Mouse (Mus musculus) lung, postnatal 36 days (tissue): Measurements from ENCODE around the gene Ndufab1.
A peak's percentile ranks its signal among the peaks of the same experiment; 100 is the strongest.

Source experiments
- DNase-seq: peaks from one replicate; pipeline ENCODE4 v3.0.0; 2022; ENCODE audit warnings: mixed read lengths

Gene Ndufab1

DNA sequence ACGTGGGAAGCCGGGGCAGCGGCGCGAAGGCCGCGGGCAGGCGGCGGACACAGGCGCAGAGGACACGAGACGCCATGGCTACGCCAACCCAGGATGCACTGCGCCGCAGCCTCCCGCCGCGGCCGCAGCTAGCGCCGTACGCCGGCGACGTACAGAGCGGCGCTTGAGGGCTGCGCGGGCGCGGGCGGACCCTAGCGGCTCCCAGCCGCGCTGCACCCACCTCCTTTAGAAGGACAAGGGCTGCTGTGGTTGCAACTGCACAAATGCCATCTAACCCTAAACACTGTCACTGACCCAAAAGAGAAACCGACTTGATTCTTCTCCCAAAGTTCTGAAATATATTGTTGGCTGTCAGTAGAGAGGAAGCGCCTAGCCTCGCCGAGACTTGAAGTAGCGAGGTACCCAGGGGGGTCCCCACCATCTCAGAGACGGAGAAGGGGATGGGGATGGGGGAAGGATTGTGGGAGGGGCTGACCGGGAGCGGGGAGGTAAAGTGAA, at the start of gene Ndufab1:
Gene Ndufab1 (minus strand): TSS at position 140 of the 498 bp plus-strand sequence.
- peak; percentile 88 for DNase-seq

DNA sequence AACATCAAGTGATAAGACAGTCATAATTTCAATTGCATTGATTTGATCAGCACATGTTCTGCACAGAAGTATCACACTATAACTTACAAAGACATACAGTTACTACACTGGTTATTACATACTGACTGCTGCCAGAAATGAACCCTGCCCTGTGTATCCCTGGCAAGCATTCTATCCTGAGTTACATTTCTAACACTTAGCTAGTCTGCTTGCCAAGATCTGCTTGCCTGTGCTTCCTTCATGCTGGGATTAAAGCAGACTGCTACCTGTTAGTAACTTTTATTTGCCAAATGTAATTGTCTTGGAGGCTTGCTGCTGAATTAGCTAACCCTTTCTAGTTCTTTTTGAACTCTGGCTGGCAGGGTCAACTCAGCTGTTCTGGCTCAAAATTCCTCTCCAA, 39.3 kb upstream of the Ndufab1 start:
- no peak for DNase-seq

DNA sequence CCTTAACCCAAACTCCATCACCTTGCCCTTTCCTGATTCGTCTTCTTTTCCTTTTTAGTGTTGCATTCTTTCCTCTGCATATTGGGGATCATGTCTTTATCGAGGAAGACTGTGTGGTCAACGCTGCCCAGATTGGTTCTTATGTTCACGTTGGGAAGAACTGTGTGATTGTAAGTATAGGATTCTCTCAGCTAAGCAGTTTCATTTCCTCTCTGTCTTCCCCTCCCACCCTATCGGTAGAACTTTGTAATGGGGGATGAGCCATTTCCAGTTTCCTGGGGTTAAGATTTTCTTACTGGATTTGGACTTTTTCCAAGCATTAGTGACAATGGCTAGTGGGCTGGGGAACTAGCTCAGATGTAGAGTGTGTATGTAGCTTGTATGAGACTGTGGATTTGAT, 36.5 kb upstream of the Ndufab1 start:
- DNase-seq = no peak

DNA sequence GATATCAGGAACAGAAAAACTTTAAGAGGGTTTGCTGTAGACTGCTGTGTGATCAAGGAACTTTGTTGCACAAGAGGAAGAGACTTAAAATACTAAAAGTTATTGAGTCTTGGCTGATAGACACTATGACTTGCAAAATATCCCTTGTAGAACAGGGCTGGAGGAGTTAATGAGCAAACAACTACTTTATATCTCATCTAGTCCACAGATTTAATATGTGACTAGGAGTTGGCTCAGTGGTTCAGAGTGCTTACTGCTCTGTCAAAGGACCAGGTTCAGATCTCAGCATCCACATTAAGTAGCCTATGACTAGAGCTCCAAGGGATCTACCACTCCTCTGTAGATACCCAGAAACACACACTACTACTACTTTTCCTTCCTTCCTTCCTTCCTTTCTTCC, 35.4 kb upstream of the Ndufab1 start:
- no peak for DNase-seq

DNA sequence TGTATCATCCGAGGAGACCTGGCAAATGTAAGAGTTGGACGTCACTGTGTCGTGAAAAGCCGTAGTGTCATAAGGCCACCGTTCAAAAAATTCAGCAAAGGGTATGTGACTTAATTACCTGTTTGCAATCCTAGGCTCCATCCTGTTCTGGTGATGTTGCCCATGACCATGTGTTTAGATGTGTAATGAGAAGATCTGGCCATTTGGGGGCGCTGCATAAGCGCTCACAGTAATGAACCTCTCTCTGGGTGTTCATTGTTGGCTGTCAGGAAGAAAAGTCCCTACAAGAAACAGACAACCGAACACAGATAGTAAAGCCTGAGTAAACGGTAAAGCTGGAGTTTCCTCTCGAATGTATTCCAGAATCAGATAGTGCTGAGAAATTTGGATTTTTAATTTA, 33.4 kb upstream of the Ndufab1 start:
- no peak for DNase-seq

DNA sequence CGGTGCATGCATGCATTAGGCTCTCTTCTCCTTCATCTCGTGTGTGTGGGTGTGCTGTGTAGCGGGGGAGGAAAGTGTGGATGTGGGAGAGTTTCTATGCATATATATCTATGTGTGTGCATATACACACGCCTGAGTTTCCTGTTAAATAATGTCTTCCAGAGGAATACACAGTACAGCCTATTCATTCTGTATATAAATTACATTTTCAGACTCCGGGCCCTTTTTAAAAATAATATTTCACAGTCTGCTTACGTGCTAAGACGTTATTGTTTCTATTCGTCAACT, 31.6 kb upstream of the Ndufab1 start:
- no peak for DNase-seq

DNA sequence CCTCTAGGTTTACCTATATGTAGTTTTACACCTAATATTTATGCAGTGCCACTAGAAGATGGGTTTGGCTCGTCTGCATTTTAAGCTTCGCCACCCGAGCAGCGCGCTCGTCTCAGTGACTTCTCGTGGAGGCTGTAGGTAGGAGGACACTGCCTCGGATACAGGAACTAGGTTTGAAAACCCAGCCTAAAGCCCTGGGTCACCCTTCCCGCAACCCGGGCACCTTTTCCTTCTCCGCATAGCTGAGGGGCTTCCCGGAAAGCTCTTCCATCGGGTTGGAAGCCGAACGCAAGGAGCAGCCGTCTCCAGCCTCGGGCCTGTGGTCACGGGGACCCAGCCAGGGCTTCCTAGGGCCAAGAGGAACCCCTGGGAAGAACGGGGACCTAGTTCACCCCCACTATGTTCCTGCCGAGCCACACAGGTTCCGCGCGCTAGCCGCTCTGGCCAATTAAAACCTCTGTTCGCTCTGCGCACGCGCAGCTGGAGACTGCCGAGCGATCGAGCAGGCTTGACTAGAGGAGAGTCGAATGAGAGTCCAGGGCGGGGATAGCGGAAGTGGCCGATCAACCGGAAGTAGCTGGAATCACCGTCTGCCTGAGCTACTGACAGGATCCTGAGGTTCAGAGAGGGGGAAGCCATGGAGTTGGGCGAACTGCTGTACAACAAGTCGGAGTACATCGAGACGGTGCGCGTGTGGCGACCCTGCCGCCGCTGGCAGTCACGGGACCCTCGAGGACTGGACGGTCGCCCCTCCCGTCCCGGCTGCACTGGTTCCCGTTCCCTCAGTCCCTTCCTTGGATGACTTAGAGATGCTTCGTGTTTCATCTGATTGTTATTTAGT, 31.0 kb upstream of the Ndufab1 start, which contains the start of the genes Palb2 and Dctn5:
Gene Palb2 (minus strand): TSS at position 489 of the 841 bp plus-strand sequence.
Gene Dctn5 (plus strand): TSS at position 545 of the 841 bp plus-strand sequence.
- peak; percentile 98 for DNase-seq

DNA sequence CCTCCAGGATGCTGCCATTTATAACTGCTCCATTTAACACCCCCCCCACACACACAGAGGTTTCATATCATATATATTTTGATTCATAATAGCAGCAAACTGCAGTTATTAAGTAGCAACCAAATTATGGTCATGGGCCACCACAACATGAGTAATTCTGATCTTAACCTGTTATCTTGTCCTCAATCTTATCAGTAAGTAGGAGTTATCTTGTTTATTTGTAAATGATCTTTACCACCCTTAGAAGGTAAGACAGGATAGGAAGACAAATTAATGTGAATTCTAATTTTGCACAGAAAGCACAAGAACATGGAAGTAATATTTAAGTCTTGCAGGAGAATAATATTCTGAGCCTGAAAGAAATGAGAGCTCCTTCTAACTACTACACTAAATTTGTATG, 30.1 kb upstream of the Ndufab1 start:
- no peak for DNase-seq

DNA sequence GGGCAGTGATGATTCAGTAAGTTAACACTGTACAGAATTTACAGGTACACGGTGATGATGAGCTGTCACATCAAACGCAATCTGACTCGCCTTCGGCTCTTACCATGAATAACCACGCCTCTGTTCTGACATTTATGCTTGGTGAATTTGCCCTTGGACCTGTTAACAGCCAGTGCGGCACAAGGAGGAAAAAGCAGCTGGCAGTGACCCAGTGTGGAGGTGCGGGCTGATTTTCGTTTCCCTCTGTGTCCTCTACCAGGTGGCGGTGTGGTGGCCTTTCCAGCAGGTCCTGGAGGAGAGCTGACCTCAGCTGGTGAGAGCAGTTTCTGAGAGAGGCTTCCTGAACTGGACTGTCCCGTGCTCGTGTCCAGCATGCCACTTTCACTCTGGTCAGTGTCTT, 25.3 kb upstream of the Ndufab1 start:
- DNase-seq = no peak

DNA sequence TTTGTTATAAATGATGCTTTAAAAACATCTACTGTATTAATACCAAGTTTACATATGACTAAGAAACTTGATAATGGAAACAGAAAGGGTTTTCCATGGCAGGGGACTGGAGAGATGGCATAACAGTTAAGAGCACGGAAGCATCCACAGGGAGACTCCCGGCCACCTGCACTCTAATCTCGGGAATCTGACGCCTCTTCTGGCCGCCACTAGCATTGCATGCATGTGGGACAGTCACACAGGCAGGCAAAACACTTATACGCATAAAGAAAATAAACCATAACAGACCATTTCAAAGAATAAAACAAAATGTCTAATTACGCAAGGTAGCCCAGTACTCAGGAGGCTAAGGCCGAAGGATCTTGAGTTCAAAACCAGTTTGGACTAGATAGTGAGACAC, 23.9 kb upstream of the Ndufab1 start:
- no peak for DNase-seq

DNA sequence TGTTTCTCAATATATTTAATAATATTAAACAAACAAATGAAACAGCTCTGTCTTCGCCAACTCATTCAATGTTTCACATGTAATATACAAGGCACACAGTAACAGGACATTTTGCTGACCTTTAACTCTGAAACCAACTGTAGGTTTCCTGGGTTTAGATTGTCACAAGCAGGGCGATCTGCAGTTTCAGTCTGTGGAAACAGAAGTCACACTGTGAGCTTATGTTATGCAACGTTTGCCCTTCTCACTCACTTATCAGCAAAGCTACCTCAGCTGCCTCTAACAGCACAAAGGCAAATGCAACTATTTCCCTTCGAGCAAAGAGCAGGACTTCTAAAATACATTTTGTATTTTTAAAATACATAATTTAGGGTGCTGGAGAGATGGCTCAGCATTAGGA, 21.8 kb upstream of the Ndufab1 start:
- no peak for DNase-seq

DNA sequence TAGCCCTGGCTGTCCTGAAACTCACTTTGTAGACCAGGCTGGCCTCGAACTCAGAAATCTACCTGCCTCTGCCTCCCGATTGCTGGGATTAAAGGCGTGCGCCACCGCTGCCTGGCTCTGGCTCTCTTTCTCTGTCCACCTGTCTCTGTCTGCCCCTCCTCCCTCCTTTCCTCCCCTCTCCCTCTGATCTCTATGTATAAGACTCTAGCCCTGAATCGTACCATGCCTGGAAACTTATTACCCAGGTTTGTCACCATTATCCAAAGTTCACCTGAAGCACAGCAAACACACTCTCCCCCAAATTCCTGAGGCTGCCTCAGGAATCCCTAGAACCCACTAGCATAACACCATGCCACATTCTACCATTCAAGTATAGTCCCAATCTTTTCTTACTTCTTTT, 6.5 kb upstream of the Ndufab1 start:
- DNase-seq = no peak

DNA sequence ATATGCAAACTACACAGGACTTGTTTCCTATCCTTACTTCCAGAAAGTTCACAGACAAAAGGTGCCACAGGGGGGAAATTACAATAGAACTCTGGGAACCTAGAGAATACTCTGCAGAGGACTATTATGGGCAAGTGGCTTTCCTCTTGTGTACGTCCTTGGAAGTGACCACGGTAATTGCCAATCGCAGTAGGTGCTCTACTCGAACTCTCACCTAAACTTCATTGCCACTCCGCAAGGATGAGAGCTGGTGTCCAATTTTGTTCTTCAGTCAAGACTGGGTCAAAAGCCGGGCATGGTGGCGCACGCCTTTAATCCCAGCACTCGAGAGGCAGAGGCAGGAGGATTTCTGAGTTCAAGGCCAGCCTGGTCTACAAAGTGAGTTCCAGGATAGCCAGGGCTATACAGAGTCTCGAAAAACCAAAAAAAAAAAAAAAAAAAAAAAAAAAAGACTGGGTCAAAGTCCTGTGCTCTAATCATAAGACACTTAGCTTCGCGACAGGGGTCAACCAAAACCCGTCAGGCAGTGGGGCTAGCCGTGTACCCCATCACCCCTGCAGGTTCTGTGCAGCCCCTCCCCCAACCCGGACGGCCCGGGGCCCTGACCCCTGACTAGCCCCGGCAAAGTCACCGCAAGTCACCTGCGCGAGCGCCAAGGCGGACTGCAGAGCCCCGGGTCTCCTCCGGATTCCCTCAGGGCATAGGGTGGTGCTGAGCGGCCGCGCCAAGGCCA, 506 bp downstream of the Ndufab1 start:
- DNase-seq = peak; percentile 5

DNA sequence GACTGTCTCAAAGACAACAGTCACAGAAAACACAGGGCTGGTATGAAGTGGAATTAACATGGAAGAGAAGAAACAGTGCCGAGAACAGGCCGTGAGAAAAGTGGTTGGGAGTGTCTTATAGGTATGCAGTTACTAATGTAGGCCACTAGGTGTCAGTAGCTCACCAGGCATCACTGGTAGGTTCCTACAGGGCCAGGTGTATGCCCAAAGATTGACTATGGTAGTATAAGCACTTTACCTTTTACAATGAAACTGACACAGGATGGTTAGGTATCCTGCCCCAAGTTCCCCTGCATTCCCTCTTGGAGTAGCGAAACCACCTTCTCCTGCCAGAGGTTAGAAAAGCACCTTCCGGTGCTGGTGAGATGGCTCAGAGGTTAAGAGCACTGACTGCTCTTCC, 2.5 kb downstream of the Ndufab1 start:
- DNase-seq = peak; percentile 65

DNA sequence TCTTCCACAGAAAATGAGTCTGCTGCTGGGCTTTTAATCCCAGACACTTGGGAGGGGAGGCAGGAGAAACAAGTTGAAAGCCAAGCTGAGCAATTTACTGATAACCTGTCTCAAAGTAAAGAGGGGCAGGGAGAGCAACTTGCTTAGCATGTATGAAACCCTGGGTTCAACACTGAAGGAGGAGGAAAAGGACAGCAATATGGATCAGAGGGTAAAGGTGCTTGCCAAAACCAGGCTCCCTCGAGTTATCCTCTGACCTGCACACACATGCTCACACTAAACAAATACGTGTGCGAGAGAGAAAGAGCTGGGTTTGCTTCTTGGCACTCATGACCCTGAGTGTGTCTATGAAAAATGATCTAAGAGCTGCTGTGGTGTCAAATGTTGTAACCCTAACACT, 3.7 kb downstream of the Ndufab1 start:
- DNase-seq = no peak

DNA sequence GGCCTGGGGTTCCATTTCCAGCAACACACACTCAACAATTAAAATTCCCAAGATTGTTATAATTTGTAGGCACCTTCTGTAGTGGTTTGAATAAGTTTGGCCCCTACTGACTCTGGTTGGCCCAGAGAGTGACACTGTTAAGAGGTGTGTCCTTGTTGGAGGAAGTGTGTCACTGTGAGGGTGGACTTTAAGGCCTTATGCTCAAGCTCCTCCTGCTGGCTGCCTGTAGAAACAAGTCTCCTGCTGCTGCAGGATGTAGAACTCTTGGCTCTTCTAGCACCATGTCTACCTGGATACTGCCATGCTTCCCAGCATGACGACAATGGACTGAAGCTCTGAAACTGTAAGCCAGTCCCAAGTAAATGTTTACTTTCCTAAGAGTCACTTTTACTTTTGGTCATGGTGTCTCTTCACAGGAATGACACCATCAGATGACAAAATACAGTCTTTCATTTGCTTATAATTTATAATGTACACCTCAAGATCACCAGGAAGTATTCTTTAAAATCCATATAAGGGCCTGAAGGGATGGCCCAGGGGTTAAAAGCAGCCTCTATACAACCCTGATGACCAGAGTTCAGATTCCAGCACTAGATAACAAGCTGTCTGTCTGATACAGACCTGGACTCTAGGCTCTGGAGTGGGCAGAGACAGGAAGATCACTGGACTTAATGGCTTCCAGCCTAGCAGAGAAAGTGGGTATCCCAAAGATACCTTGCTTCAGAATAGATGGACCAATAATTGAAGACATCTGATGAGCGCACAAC, 6.9 kb downstream of the Ndufab1 start:
- peak; percentile 13 for DNase-seq

DNA sequence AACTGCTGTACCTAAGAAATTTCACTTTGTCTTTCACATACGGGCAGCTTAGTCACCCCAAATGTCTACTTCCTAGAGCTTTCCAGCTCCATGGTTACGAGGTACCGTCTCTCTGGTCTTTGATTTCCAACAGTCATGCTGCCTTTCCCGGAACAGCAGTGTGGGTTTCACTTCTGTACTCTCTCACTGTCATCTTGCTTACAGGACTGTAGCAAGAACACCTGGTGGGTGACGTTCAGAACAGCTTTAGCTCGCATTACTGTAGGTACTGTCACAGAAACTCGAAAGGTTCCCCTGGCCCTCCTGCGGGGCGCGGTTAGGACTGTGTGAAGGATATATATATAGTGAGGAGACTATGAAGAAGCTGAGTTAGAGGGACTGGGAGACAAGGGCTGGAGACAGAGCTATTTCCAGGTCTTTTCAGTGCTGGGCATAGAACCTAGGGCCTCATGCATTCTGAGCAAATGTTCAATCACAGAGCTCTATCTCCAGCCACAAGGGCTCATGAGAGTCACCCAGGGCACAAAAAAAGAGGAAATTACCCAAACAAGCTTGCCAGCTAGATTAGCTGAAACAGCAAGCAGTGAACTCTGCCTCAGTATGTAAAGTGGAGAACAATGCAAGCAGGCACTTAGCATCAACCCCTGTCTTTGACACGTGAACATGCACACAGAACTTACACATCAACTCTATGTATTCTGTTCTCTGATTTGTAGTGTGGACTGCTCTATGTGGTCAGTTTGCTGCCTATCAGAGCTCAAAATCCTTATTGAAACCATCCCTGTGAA, 14.3 kb downstream of the Ndufab1 start:
- DNase-seq = no peak

DNA sequence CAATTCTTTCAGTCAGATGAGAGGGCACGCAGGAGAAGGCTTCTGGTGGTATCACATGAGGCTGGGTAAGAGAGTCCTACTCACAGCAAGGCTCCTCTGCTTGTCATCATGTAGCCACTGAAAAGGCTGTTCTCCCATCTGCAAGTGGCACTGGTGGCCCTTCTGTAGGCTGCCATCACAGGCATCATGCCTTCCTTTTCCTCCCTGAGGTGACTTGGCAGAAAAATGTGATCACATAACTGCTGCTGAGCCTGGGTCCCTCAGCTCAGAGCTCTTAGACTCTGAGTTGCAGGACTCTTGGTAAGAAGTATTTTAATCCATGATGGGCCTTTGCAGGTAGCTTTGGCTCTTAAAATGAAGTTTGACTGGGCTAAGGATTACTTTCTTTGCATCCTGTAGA, 20.6 kb downstream of the Ndufab1 start:
- DNase-seq = no peak

DNA sequence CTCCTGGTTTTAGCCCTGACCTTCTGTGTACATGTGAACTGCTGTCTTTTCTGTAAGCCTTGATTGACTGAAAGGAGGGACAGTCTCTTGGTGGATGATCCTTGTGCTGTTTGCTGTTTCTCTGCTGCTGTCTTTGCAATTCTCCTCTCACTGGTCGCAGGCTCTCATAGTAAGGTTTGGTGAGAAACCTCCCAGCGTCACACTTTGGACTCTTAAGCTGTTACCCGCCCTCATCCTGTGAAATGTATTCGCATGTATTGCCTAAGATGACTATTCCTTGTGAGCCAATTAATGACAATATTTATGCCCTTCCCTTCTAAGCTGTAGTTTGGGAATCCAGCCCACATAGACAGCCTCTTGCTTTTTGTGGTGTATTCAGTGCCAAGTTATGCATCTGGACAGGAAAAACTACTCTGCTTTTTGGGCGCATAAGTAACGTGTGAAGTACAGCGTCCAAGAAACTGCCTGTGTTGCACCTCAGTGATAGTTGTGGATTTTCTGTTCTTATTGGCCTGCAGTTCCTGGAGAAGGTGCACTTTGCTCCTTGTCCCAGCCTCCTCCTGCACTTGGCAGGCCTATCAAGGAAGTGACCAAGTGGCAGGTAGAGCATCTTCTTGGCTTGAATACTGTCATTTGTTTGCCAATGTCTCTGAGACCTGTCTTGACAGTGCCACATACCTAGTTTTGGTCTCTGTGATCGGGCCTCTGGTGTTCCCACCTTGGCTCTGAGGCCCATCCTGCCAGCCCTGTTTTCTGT, 21.7 kb downstream of the Ndufab1 start:
- no peak for DNase-seq

DNA sequence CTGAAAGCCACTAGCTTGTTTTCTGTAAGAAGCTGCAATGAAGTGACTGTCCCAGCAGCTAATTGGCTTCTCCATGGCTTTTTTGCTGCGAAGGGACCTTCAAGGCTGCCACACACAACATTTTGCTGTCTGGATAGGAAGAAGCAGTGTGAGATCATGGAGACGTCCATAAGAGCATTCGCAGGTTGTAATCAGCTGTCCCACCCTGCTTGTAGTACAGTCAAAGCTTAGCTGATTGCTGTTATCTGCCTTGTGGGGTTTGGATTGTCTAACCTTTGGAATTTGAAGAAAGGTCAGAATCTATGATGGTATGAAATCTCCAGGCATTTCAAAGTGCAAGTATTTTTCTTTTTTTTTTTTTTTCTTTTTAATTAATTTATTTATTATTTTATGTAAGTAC, 27.3 kb downstream of the Ndufab1 start:
- DNase-seq = no peak

DNA sequence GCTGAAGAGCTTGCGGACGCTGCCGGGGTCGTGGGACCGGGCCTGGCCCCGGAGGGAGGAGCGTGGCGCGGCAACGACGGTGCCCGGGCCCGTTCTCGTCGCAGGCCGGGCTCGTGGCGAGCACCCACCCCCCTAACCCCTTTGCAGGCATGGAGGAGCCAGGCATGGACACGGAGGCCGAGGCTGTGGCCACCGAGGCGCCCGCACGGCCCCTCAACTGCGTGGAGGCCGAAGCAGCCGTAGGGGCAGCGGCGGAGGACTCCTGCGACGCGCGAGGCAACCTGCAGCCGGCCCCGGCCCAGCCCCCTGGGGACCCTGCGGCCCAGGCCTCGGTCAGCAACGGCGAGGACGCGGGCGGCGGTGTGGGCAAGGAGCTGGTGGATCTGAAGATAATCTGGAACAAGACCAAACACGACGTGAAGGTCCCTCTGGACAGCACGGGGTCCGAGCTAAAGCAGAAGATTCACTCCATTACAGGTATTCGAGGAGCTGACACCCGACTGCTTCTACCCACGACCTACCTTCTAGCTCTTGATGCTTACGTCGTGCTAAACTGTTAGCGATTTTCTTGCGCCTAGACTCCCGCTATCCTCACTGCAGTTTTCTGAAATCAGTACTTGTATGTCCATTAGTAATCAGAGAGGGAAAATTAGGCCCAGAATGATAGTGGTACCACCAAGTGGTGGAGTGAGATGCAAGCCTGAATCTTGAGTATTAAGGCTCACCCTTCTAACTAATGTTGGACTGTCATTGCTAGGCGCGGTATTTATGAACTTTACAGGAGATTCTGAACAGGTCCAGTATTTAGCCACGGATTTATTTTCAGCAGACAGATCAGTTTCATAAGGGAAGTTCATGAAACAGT, 33.9 kb downstream of the Ndufab1 start:
- DNase-seq = no peak
